Mouse (Mus musculus) stomach, embryonic 14.5 days (tissue): ENCODE data around the gene Ank3. TPM values are rescaled to one million over a fixed set of nuclear protein-coding genes. Genes with fewer than 3 reads are reported as not detected.

Experiments
- ATAC-seq: fragments of 200-750 bp; cut with Nextera tagmentation; 2 replicates; pipeline ENCODE4 v1.8.0; 2017; ENCODE audit warnings: low read depth, moderate TSS enrichment; ENCODE audit not compliant: insufficient number of reproducible peaks, insufficient read depth, low FRiP score
- H3K27ac ChIP-seq: fragments of 300-500 bp; sonication (generic); 2 replicates; pipeline ENCODE4 v1.5.1; 2014; ENCODE audit warnings: mild to moderate bottlenecking, low read length, moderate library complexity, mixed read lengths
- H3K27me3 ChIP-seq: fragments of 300-500 bp; sonication (generic); 2 replicates; pipeline ENCODE4 v1.6.1; 2014; ENCODE audit warnings: low read length, control low read depth, mixed read lengths; ENCODE audit not compliant: control insufficient read depth, insufficient read depth
- H3K36me3 ChIP-seq: fragments of 300-500 bp; sonication (generic); 2 replicates; pipeline ENCODE4 v1.6.1; 2014; ENCODE audit warnings: mild to moderate bottlenecking, control low read depth, low read length, moderate library complexity, mixed read lengths; ENCODE audit not compliant: control insufficient read depth, insufficient read depth
- H3K4me1 ChIP-seq: fragments of 300-500 bp; sonication (generic); 2 replicates; pipeline ENCODE4 v1.6.1; 2014; ENCODE audit warnings: low read length, control low read depth, mixed read lengths; ENCODE audit not compliant: control insufficient read depth, insufficient read depth
- H3K4me2 ChIP-seq: fragments of 300-500 bp; sonication (generic); replicated peaks from 2 replicates; pipeline ENCODE4 v1.6.1; 2014; ENCODE audit warnings: low read depth, low read length, control low read depth
- H3K4me3 ChIP-seq: fragments of 300-500 bp; sonication (generic); 2 replicates; pipeline ENCODE4 v1.5.1; 2014; ENCODE audit warnings: low read depth, low read length, control low read depth
- H3K9ac ChIP-seq: fragments of 300-500 bp; sonication (generic); replicated peaks from 2 replicates; pipeline ENCODE4 v1.6.1; 2014; ENCODE audit warnings: low read depth, mild to moderate bottlenecking, control low read depth, low read length, moderate library complexity, mixed read lengths
- H3K9me3 ChIP-seq: fragments of 300-500 bp; sonication (generic); 2 replicates; pipeline ENCODE4 v1.6.1; 2016; ENCODE audit warnings: low read depth, low read length, control low read depth; ENCODE audit not compliant: control insufficient read depth
- WGBS: fragments of 180-500 bp; shearing (Covaris S2); extraction: QIAGEN DNeasy Blood & Tissue Kit; methylation state at CpG from one replicate; pipeline ENCODE4 v1.1.7; 2014; 5-methylcytosine and 5-hydroxymethylcytosine counted together
- polyA plus RNA-seq: library from polyadenylated mRNA; unstranded; fragments of >200 nt; fragmentation: Nextera tagmentation; extraction: Ambion mirVana; gene quantifications from 2 replicates; pipeline ENCODE4 v1.2.1, GENCODE M21; 2014

Ank3 gene
- polyA plus RNA-seq, 1 experiment from 2014 or later = 46.1 TPM

DNA sequence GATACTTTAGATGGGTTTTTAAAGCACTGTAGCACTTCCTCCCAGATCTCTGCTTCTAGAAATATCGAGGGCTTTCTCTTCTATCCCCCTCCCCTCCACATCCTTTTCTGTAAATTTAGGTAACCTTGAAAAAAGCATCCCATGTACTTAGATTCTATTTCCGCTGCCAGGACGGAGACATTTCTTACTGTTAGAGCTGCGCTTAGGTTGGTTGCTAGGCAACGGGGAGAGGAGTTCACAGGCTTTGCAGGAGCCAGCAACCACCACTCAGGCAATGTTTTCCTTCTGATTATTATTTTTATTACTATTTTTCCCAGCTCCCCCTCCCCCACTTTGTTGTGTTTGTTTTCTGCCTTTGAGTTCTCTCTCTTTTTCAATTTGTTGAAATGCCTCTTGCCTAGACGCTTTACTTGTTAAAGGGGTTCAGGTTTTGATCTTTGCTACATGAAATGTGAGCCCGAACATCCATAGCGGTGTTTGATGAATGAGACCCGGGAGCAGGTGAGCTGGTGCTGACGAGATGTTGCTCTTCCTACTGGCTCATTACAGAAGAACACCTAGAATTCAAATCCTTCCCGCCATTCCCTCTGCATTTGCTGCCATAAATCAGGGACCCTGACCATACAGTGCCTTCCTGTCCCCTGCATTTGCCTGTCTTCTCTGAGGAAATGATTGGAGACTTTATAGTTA lies 101.7 kb downstream of the Ank3 start:
- H3K27ac ChIP-seq = no peak overlapping the region
- 0 out of 2 replicates have a peak, but pooled peaks have one; percentile 58 for ATAC-seq
- H3K9ac ChIP-seq = no peak overlapping the region
- no peaks in the 10 kb centered on the region for H3K27me3 ChIP-seq
- 29% methylated on average over 11 of the region's 11 CpGs for WGBS
- no peak overlapping the region for H3K4me2 ChIP-seq
- peaks cover 3% of the 10 kb centered on the region; the same call in 1 of the 2 replicates for H3K4me1 ChIP-seq
- no peak overlapping the region for H3K4me3 ChIP-seq
- no peaks in the 10 kb centered on the region for H3K9me3 ChIP-seq
- no peaks in the 10 kb centered on the region for H3K36me3 ChIP-seq

GRCm38 (mm10) chr10:69503791-69504190 lies 105.2 kb downstream of the Ank3 start:
- no peak overlapping the region for H3K9ac ChIP-seq
- no peak overlapping the region for H3K27ac ChIP-seq
- peaks cover 3% of the 10 kb centered on the region; the same call in 1 of the 2 replicates for H3K4me1 ChIP-seq
- no peaks in the 10 kb centered on the region for H3K27me3 ChIP-seq
- H3K4me3 ChIP-seq = no peak overlapping the region
- no peaks in the 10 kb centered on the region for H3K9me3 ChIP-seq
- ATAC-seq = no peak
- H3K36me3 ChIP-seq = no peaks in the 10 kb centered on the region
- 80% methylated on average over 4 of the region's 4 CpGs for WGBS
- no peak overlapping the region for H3K4me2 ChIP-seq

DNA sequence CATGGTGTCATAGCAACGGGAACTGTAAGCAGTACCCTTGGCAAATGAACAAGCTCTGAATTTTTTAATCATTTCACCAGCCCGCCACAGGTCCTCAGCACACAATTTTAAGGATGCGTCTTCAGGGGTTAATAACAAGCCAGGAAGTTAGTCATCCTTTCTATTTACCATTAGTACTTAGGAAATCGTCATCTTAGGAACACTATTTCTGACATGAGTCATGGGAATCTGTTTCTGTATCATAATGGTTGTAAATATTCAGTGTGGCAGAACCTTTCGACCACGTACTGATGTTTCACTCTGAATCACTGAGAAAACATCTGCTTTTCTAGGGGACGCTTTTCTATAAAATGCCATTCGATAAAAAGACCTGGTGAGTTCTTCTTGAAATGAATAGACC lies 109.1 kb downstream of the Ank3 start:
- H3K9me3 ChIP-seq = no peaks in the 10 kb centered on the region
- H3K9ac ChIP-seq = no peak overlapping the region
- no peaks in the 10 kb centered on the region for H3K36me3 ChIP-seq
- H3K27ac ChIP-seq = no peak overlapping the region
- 76% methylated on average over 8 of the region's 8 CpGs for WGBS
- H3K4me1 ChIP-seq = no peaks in the 10 kb centered on the region
- no peak overlapping the region for H3K4me2 ChIP-seq
- no peaks in the 10 kb centered on the region for H3K27me3 ChIP-seq
- ATAC-seq = no peak
- H3K4me3 ChIP-seq = no peak overlapping the region

DNA sequence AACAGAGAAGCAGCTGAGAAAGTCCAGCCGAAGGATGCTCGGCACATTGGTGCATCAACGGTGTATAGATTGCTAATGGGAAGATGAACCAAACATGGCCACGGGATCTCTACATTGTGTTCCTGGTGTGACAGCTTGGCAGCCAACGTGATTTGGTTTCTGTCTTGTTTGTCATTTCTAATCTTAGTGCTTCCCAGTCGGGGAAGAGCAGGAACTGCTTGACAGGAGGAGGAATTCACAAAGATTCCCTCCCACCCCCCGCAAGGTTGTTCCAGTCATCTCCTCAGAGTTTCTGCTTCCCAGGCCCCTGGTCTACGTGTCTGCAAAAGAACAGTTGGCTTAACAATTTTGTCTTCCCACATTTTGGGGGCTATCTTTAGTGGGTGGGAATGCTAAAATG lies 111.8 kb downstream of the Ank3 start:
- no peak for ATAC-seq
- H3K9me3 ChIP-seq = no peaks in the 10 kb centered on the region
- H3K4me3 ChIP-seq = no peak overlapping the region
- 78% methylated on average over 8 of the region's 8 CpGs for WGBS
- no peaks in the 10 kb centered on the region for H3K4me1 ChIP-seq
- H3K36me3 ChIP-seq = no peaks in the 10 kb centered on the region
- no peak overlapping the region for H3K9ac ChIP-seq
- H3K27me3 ChIP-seq = no peaks in the 10 kb centered on the region
- H3K4me2 ChIP-seq = no peak overlapping the region
- H3K27ac ChIP-seq = no peak overlapping the region

- no peak overlapping the region for H3K9ac ChIP-seq
- no peaks in the 10 kb centered on the region for H3K9me3 ChIP-seq
- H3K36me3 ChIP-seq = no peaks in the 10 kb centered on the region
- no peak for ATAC-seq
- WGBS = 69% methylated on average over 1 of the region's 1 CpGs
- H3K4me2 ChIP-seq = no peak overlapping the region
- no peaks in the 10 kb centered on the region for H3K27me3 ChIP-seq
- no peak overlapping the region for H3K4me3 ChIP-seq
- no peaks in the 10 kb centered on the region for H3K4me1 ChIP-seq
- H3K27ac ChIP-seq = no peak overlapping the region
Observed at GRCm38 (mm10) chr10:69511234-69511633, 112.7 kb downstream of the Ank3 start.

- H3K9ac ChIP-seq = no peak overlapping the region
- no peak overlapping the region for H3K27ac ChIP-seq
- 40% methylated on average over 4 of the region's 4 CpGs for WGBS
Observed at GRCm38 (mm10) chr10:69521977-69522376, 123.4 kb downstream of the Ank3 start.

DNA sequence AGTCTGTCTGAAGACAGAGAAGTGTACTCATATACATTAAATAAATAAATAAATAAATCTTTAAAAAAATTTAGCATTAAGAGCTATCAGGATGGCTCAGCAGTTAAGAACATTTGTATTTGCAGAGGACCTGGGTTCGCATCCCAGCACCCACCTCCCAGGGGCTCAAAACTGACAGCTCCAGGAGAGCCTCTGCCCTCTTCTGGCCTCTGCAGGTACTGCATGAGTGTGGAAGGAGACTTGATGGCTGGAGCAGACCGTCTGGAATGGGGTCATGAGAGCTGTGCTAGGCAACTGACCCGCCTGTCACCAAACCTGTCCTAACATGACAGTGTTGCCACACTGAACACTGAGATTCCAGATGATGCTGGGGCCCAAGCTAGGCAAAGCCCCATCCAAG lies 124.6 kb downstream of the Ank3 start:
- WGBS = 79% methylated on average over 3 of the region's 3 CpGs
- Histone ChIP-seq H3K9me3 (no peaks in the 10 kb centered on the region), H3K36me3 (no peaks in the 10 kb centered on the region), H3K4me1 (no peaks in the 10 kb centered on the region), H3K4me3 (no peak overlapping the region), H3K27me3 (no peaks in the 10 kb centered on the region), H3K9ac (no peak overlapping the region), H3K27ac (no peak overlapping the region), H3K4me2 (no peak overlapping the region)
- no peak for ATAC-seq

More at GRCm38 (mm10) chr10:69521977-69522376, 123.4 kb downstream of the Ank3 start:
- Histone ChIP-seq H3K4me3 (no peak overlapping the region), H3K4me1 (no peaks in the 10 kb centered on the region), H3K36me3 (no peaks in the 10 kb centered on the region), H3K4me2 (no peak overlapping the region), H3K9me3 (no peaks in the 10 kb centered on the region), H3K27me3 (no peaks in the 10 kb centered on the region)
- ATAC-seq = no peak

- no peak overlapping the region for H3K9ac ChIP-seq
- ATAC-seq = no peak
Observed at GRCm38 (mm10) chr10:69527318-69527717, 128.7 kb downstream of the Ank3 start.

GRCm38 (mm10) chr10:69528746-69529145 lies 130.2 kb downstream of the Ank3 start:
- 66% methylated on average over 4 of the region's 4 CpGs for WGBS
- Histone ChIP-seq H3K36me3 (no peaks in the 10 kb centered on the region), H3K4me3 (no peak overlapping the region), H3K9ac (no peak overlapping the region), H3K27me3 (no peaks in the 10 kb centered on the region), H3K9me3 (no peaks in the 10 kb centered on the region), H3K4me2 (no peak overlapping the region), H3K4me1 (no peaks in the 10 kb centered on the region), H3K27ac (no peak overlapping the region)
- no peak for ATAC-seq

More at GRCm38 (mm10) chr10:69527318-69527717, 128.7 kb downstream of the Ank3 start:
- Histone ChIP-seq H3K36me3 (no peaks in the 10 kb centered on the region), H3K27ac (no peak overlapping the region), H3K27me3 (no peaks in the 10 kb centered on the region), H3K4me2 (no peak overlapping the region), H3K4me1 (no peaks in the 10 kb centered on the region), H3K4me3 (no peak overlapping the region), H3K9me3 (no peaks in the 10 kb centered on the region)
- WGBS = 76% methylated on average over 10 of the region's 10 CpGs
